Mouse (Mus musculus) forebrain, embryonic 11.5 days (tissue): ENCODE measurements at regions not wholly inside any gene's neighbourhood (a gene's known extent, or its start where the extent isn't known, plus 50 kb on each side); places are given as distances from the start of the nearest gene placed in this dataset.

ENCODE experiments used
- ATAC-seq: fragments of 200-750 bp; cut with Nextera tagmentation; replicated peaks from 2 replicates; pipeline ENCODE4 v1.8.0; 2017; ENCODE audit warnings: moderate TSS enrichment; ENCODE audit not compliant: low FRiP score
- DNase-seq: peaks from one replicate; pipeline ENCODE4 v3.0.0-alpha.2; 2017; ENCODE audit warnings: low spot score
- H3K27ac ChIP-seq: fragments of 300-500 bp; sonication (generic); 2 replicates; pipeline ENCODE4 v1.5.1; 2014; ENCODE audit warnings: low read depth, low read length
- H3K27me3 ChIP-seq: fragments of 300-500 bp; sonication (generic); 2 replicates; pipeline ENCODE4 v1.6.1; 2014; ENCODE audit warnings: mild to moderate bottlenecking, low read length, mixed read lengths; ENCODE audit not compliant: control insufficient read depth, insufficient read depth
- H3K36me3 ChIP-seq: fragments of 300-500 bp; sonication (generic); 2 replicates; pipeline ENCODE4 v1.6.1; 2014; ENCODE audit warnings: mild to moderate bottlenecking, low read length, moderate library complexity, mixed read lengths; ENCODE audit not compliant: control insufficient read depth, insufficient read depth
- H3K4me1 ChIP-seq: fragments of 300-500 bp; sonication (generic); replicated peaks from 2 replicates; pipeline ENCODE4 v1.6.1; 2014; ENCODE audit warnings: low read length, mixed read lengths; ENCODE audit not compliant: control insufficient read depth, insufficient read depth
- H3K4me2 ChIP-seq: fragments of 300-500 bp; sonication (generic); 2 replicates; pipeline ENCODE4 v1.6.1; 2014; ENCODE audit warnings: low read depth, mild to moderate bottlenecking, low read length, moderate library complexity, mixed read lengths; ENCODE audit not compliant: severe bottlenecking
- H3K4me3 ChIP-seq: fragments of 300-500 bp; sonication (generic); 2 replicates; pipeline ENCODE4 v1.5.1; 2014; ENCODE audit warnings: low read depth, low read length
- H3K9ac ChIP-seq: fragments of 300-500 bp; sonication (generic); 2 replicates; pipeline ENCODE4 v1.6.1; 2014; ENCODE audit warnings: low read length
- H3K9me3 ChIP-seq: fragments of 300-500 bp; sonication (generic); 2 replicates; pipeline ENCODE4 v1.6.1; 2016; ENCODE audit warnings: low read length, mixed read lengths; ENCODE audit not compliant: control insufficient read depth
- WGBS: fragments of 180-500 bp; shearing (Covaris S2); extraction: QIAGEN DNeasy Blood & Tissue Kit; methylation state at CpG from one replicate; pipeline ENCODE4 v1.1.7; 2014; 5-methylcytosine and 5-hydroxymethylcytosine counted together

- Histone ChIP-seq H3K27ac (no peak overlapping the region), H3K27me3 (no peaks in the 10 kb centered on the region), H3K36me3 (no peaks in the 10 kb centered on the region), H3K9me3 (no peaks in the 10 kb centered on the region), H3K4me2 (no peak overlapping the region), H3K4me1 (no peaks in the 10 kb centered on the region), H3K4me3 (no peak overlapping the region), H3K9ac (no peak overlapping the region)
- WGBS = 84% methylated on average over 1 of the region's 1 CpGs
- DNase-seq = no peak
- no peak for ATAC-seq
These were observed 145.9 kb downstream of the Fam84a start for GRCm38 (mm10) chr12:14005991-14006390.

DNA sequence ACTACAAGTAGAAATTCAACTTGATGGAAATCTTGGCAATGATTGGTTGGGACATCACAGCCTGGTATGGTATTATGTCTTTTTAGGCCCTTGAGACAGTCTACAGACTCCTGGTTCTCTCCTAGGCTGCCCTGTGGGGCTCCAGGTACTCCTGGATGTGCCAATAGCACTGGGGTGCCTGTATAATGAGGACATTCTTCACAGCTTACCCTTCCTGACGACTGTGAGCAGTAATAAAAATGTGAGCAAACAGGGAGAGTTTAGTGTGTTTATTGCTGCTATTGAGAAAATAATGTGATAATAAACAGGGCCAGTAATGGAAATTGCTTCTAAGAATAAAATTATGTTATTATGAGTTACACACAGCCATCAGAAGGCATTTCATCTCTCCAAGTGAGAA, 150.2 kb downstream of the Fam84a start:
- Histone ChIP-seq H3K9ac (no peak overlapping the region), H3K4me2 (no peak overlapping the region), H3K36me3 (no peaks in the 10 kb centered on the region), H3K4me1 (no peaks in the 10 kb centered on the region), H3K27ac (no peak overlapping the region), H3K27me3 (no peaks in the 10 kb centered on the region), H3K9me3 (no peaks in the 10 kb centered on the region), H3K4me3 (no peak overlapping the region)
- WGBS = 59% methylated on average over 1 of the region's 1 CpGs
- DNase-seq = no peak
- no peak for ATAC-seq

DNA sequence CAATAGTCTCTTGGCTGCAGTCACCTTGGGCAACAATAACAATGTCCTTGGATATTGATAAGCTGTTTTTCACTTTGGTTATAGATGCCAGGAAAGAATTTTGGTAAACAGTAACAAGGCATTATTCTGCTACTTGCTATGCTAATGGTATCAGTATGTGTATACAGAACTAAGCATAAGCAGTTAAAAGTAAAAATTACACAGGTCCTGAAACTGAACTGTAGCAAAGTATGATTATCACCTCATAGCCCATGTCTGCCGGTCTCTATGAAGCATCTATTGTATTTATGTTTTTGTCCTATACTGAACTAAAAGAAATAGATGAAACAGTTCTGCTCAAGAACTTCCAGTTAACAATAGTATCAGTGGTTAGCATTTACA, 167.5 kb downstream of the Fam84a start:
- H3K4me1 ChIP-seq = 0 out of 2 replicates have a peak, but pooled peaks cover 2% of the 10 kb centered on the region
- H3K9ac ChIP-seq = no peak overlapping the region
- H3K27ac ChIP-seq = no peak overlapping the region
- H3K4me2 ChIP-seq = no peak overlapping the region
- no peak overlapping the region for H3K4me3 ChIP-seq
- 47% methylated on average over 1 of the region's 1 CpGs for WGBS
- no peaks in the 10 kb centered on the region for H3K36me3 ChIP-seq
- peak; percentile 13; the same call in 1 of the 2 replicates for ATAC-seq
- no peaks in the 10 kb centered on the region for H3K9me3 ChIP-seq
- DNase-seq = no peak
- peaks cover 32% of the 10 kb centered on the region for H3K27me3 ChIP-seq

DNA sequence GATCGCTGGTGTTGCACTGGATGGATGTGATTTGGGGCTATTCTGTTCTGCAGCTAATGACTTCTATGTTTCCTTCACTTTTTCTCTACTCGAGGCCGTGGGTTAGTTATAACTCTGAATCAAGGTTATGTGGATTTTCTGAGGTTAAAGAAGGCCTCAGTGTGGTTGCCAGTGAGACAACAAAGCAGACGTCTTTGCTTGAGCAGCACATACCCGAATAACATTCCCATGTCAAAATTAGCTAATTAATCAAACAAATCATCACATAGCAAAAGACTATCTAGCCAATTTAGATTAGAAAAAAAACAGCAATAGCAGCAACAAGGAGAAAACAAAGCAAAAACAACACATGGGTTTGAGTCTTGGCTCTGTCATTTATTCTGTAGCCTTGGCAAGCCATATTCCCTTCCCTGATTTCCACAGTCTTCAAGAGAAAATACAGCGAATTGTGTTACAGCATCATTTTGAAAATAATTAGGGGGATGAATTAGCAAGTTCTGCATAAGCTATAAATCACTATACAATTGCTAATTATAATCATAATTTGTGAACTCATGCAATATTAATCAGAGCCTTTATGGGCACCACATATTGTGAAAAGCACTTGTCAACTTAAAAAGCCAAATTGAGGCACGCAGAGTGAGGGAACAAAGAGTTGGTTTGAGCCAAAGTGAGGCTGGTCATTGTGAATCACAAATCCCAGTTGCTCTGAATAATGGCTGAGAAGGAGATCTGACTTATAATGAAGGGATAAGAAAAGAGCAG, 168.0 kb downstream of the Fam84a start:
- H3K9me3 ChIP-seq = no peaks in the 10 kb centered on the region
- 0 out of 2 replicates have a peak, but pooled peaks cover 2% of the 10 kb centered on the region for H3K4me1 ChIP-seq
- ATAC-seq (peak; percentile 86), DNase-seq (no peak)
- no peak overlapping the region for H3K27ac ChIP-seq
- H3K36me3 ChIP-seq = no peaks in the 10 kb centered on the region
- H3K4me2 ChIP-seq = no peak overlapping the region
- WGBS = 42% methylated on average over 7 of the region's 7 CpGs
- no peak overlapping the region for H3K9ac ChIP-seq
- H3K27me3 ChIP-seq = peaks cover 32% of the 10 kb centered on the region
- no peak overlapping the region for H3K4me3 ChIP-seq

GRCm38 (mm10) chr12:13964537-13964936, 187.3 kb downstream of the Fam84a start:
- no peak overlapping the region for H3K4me2 ChIP-seq
- no peak for DNase-seq
- no peaks in the 10 kb centered on the region for H3K4me1 ChIP-seq
- no peaks in the 10 kb centered on the region for H3K36me3 ChIP-seq
- H3K27me3 ChIP-seq = no peaks in the 10 kb centered on the region
- H3K27ac ChIP-seq = no peak overlapping the region
- H3K9me3 ChIP-seq = no peaks in the 10 kb centered on the region
- H3K9ac ChIP-seq = no peak overlapping the region
- H3K4me3 ChIP-seq = no peak overlapping the region
- no peak for ATAC-seq
- 86% methylated on average over 3 of the region's 3 CpGs for WGBS

- Histone ChIP-seq H3K9me3 (no peaks in the 10 kb centered on the region), H3K4me1 (no peaks in the 10 kb centered on the region), H3K4me3 (no peak overlapping the region), H3K36me3 (no peaks in the 10 kb centered on the region), H3K27me3 (no peaks in the 10 kb centered on the region), H3K9ac (no peak overlapping the region), H3K27ac (no peak overlapping the region), H3K4me2 (no peak overlapping the region)
- DNase-seq (no peak), ATAC-seq (no peak)
- WGBS = 89% methylated on average over 4 of the region's 4 CpGs
These were observed 212.4 kb downstream of the Fam84a start for GRCm38 (mm10) chr12:13939494-13939893.

DNA sequence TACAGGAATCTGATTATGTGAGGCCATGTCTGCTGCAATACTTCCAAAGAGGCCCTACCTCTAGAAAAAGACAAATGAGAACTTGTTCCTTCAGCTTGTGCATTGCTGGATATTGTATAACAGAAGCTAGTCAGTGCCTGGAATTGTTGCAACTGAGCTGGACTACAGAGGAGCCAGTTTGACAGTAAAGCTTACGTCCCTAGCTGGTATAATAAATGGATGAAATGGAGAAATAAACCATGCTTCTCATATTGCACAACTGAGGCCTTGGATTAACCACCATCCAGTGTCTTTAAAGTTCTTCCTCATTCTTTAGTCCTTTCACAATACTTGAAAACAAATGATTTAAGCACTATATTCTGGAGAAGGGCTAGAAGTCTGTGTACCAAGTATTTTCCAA, 230.8 kb downstream of the Fam84a start:
- Histone ChIP-seq H3K4me3 (no peak overlapping the region), H3K9me3 (no peaks in the 10 kb centered on the region), H3K27me3 (no peaks in the 10 kb centered on the region), H3K9ac (no peak overlapping the region), H3K27ac (no peak overlapping the region), H3K36me3 (no peaks in the 10 kb centered on the region), H3K4me1 (no peaks in the 10 kb centered on the region), H3K4me2 (no peak overlapping the region)
- ATAC-seq (no peak), DNase-seq (no peak)
- WGBS = 78% methylated on average over 1 of the region's 1 CpGs

- Histone ChIP-seq H3K4me2 (no peak overlapping the region), H3K27ac (no peak overlapping the region), H3K36me3 (no peaks in the 10 kb centered on the region), H3K9me3 (no peaks in the 10 kb centered on the region), H3K9ac (no peak overlapping the region), H3K27me3 (no peaks in the 10 kb centered on the region), H3K4me3 (no peak overlapping the region), H3K4me1 (no peaks in the 10 kb centered on the region)
- WGBS = 66% methylated on average over 3 of the region's 3 CpGs
- DNase-seq (no peak), ATAC-seq (no peak)
These were observed 268.5 kb downstream of the Fam84a start for GRCm38 (mm10) chr12:13883317-13883716.

DNA sequence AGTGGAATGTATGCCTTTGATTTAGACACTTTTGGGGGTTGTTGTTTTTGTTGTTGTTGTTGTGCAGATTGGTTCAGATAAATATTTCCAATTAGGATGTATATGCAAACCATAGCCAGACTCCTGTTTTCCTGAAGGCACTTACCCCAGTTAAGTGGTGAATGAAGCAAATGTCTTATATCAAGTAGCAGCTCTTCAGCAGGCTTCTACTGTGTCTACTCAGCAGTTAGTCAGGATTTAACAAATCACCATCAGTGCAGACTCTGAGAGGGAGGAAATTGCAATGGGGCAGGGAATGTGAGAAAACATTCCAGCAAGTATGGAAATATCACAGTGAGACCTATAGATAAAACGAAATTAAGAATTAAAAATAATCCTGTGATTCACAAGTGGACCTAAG, 282.7 kb downstream of the Fam84a start:
- Histone ChIP-seq H3K27ac (no peak overlapping the region), H3K4me1 (no peaks in the 10 kb centered on the region), H3K9ac (no peak overlapping the region), H3K4me2 (no peak overlapping the region), H3K4me3 (no peak overlapping the region), H3K9me3 (no peaks in the 10 kb centered on the region), H3K36me3 (no peaks in the 10 kb centered on the region), H3K27me3 (no peaks in the 10 kb centered on the region)
- WGBS = 80% methylated on average over 1 of the region's 1 CpGs
- ATAC-seq (no peak), DNase-seq (no peak)
